Mouse (Mus musculus) lung, adult 2 months (tissue): Measurements from ENCODE around the gene Trp53bp1. TPM values are rescaled to one million over a fixed set of nuclear protein-coding genes. Genes with fewer than 3 reads are reported as not detected.

Source experiments
- DNase-seq: peaks from one replicate; pipeline ENCODE4 v3.0.0; 2022
- H3K4me1 ChIP-seq: fragments of 200-500 bp; 2 replicates; pipeline ENCODE4 v1.6.1; 2011; ENCODE audit warnings: low read length; ENCODE audit not compliant: control insufficient read depth, insufficient read depth
- H3K4me3 ChIP-seq: fragments of 200-500 bp; replicated peaks from 2 replicates; pipeline ENCODE3; 2011; ENCODE audit warnings: low read depth, mild to moderate bottlenecking, control low read depth, low read length; ENCODE audit errors: extremely low read depth
- CTCF ChIP-seq: fragments of 200-500 bp; IDR thresholded peaks from 2 replicates; pipeline ENCODE4 v1.5.1; 2011; ENCODE audit warnings: mild to moderate bottlenecking, low read length, control low read depth; ENCODE audit not compliant: insufficient read depth
- POLR2A ChIP-seq: fragments of 200-500 bp; IDR thresholded peaks from 2 replicates; pipeline ENCODE4 v1.6.1; 2011; ENCODE audit warnings: low read depth, mild to moderate bottlenecking, control low read depth, low read length, borderline replicate concordance; ENCODE audit errors: extremely low read depth
- WGBS: fragments of 180-500 bp; shearing (Covaris S2); methylation state at CpG from one replicate; pipeline ENCODE4 v1.1.7; 2018; 5-methylcytosine and 5-hydroxymethylcytosine counted together
- polyA plus RNA-seq: library from polyadenylated mRNA; depleted of rRNA; stranded (reverse); fragments of >200 nt; gene quantifications from 2 replicates; pipeline ENCODE4 v1.2.3, GENCODE M21; 2012; rRNA removed

Gene Trp53bp1
- polyA plus RNA-seq, 1 experiment: 28.1 TPM

GRCm38 (mm10) chr2:121153100-121153499 lies 118.1 kb downstream of the Trp53bp1 start:
- DNase-seq: no peak
- H3K4me3 ChIP-seq: no peak overlapping the region
- H3K4me1 ChIP-seq: no peaks in the 10 kb centered on the region
- TF ChIP-seq CTCF (no peak), POLR2A (no peak)
- WGBS: 91% methylated on average over 3 of the region's 3 CpGs

DNA sequence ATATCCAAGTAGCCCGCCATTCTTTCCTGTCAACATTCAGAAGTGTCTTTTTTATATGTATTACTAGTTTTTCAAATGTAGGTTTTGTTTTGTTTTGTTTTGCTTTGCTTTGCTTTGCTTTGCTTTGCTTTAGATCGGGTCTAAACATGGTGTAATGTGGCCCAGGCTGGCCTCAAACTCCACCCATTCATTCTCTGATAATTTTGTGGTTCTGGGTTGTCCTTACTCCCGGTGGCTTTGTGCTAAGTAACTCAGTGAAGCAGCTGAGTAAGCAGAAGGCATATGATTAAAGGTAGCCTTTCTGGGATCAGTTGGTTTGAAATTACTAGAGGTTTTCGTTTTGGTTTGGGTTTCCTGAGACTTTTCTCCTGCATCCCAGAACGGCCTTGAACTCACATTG lies 121.5 kb downstream of the Trp53bp1 start:
- 76% methylated on average over 5 of the region's 5 CpGs for WGBS
- Histone ChIP-seq H3K4me3 (no peak overlapping the region), H3K4me1 (no peaks in the 10 kb centered on the region)
- TF ChIP-seq POLR2A (no peak), CTCF (no peak)
- DNase-seq: no peak

Other genes starting within 250 kb of the Trp53bp1 start
- gene Epb42, start 234.3 kb downstream of the Trp53bp1 start, polyA plus RNA-seq: 0.06 and 0.13 TPM in 2 replicates
- gene Tgm5, start 185.6 kb downstream of the Trp53bp1 start, polyA plus RNA-seq: 0.08 and 1.1 TPM in 2 replicates
- not detected in 2 replicates for gene Tgm7, start 161.6 kb downstream of the Trp53bp1 start, polyA plus RNA-seq
- 3.4 and 4.5 TPM in 2 replicates for gene Adal, start 131.0 kb downstream of the Trp53bp1 start, polyA plus RNA-seq
- 8.7 and 9.1 TPM in 2 replicates for gene Lcmt2, start 130.8 kb downstream of the Trp53bp1 start, polyA plus RNA-seq
- 18.9 and 26.5 TPM in 2 replicates for gene Tubgcp4, start 100.8 kb downstream of the Trp53bp1 start, polyA plus RNA-seq
- gene Zscan29, start 100.3 kb downstream of the Trp53bp1 start, polyA plus RNA-seq: 3.6 and 4.7 TPM in 2 replicates
- gene Map1a, start 18.2 kb upstream of the Trp53bp1 start, polyA plus RNA-seq: 4.6 and 4.7 TPM in 2 replicates
- gene Ppip5k1, start 84.0 kb upstream of the Trp53bp1 start, polyA plus RNA-seq: 25.5 and 34.0 TPM in 2 replicates
- 36.4 and 55.0 TPM in 2 replicates for gene Ckmt1, start 86.3 kb upstream of the Trp53bp1 start, polyA plus RNA-seq
- gene Strc, start 115.8 kb upstream of the Trp53bp1 start, polyA plus RNA-seq: 0.08 TPM in 1 of 2 replicates, not detected in the other
- 395 and 710 TPM in 2 replicates for gene Pdia3, start 142.4 kb upstream of the Trp53bp1 start, polyA plus RNA-seq
- 1.00 and 2.0 TPM in 2 replicates for gene Catsper2, start 142.4 kb upstream of the Trp53bp1 start, polyA plus RNA-seq
- gene Ell3, start 172.9 kb upstream of the Trp53bp1 start, polyA plus RNA-seq: 0.97 and 1.1 TPM in 2 replicates
- gene Serf2, start 177.8 kb upstream of the Trp53bp1 start, polyA plus RNA-seq: 227 and 315 TPM in 2 replicates
- gene Hypk, start 181.9 kb upstream of the Trp53bp1 start, polyA plus RNA-seq: 6.8 and 10.1 TPM in 2 replicates
- 0.40 and 0.66 TPM in 2 replicates for gene Serinc4, start 185.4 kb upstream of the Trp53bp1 start, polyA plus RNA-seq
- 3.3 and 5.1 TPM in 2 replicates for gene Mfap1b, start 202.7 kb upstream of the Trp53bp1 start, polyA plus RNA-seq
- 3.0 and 4.9 TPM in 2 replicates for gene Mfap1a, start 235.3 kb upstream of the Trp53bp1 start, polyA plus RNA-seq
- gene Wdr76, start 235.3 kb upstream of the Trp53bp1 start, polyA plus RNA-seq: 1.3 and 3.0 TPM in 2 replicates